Mouse (Mus musculus): Measurements from ENCODE around the gene Ptrhd1. TPM values are rescaled to one million over a fixed set of nuclear protein-coding genes. Genes with fewer than 3 reads are reported as not detected.

Ptrhd1 gene
- polyA plus RNA-seq, 3 experiments from 2014 or later: 3.1 to 6.2 (median 3.3) TPM

DNA sequence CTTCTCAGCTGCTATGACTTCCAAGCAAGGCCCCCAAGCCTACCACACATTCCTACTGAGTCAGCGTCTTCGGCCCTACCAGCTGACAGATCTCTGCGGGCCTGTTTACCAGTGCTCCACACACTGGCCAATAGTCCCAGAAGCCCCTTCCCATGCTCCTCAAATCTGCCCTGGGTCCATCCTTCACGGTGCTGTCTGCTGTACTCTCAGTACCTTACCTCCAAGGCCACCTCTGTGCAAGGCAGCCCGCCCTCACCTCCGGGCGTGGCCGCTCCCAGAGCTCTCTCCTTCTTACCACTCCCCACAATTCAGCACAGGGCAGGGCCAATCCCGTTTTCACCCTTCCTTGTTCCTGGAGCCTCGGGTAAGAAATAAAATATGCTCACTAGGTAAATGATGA lies 11.9 kb downstream of the Ptrhd1 start:
- no peak for ATAC-seq

DNA sequence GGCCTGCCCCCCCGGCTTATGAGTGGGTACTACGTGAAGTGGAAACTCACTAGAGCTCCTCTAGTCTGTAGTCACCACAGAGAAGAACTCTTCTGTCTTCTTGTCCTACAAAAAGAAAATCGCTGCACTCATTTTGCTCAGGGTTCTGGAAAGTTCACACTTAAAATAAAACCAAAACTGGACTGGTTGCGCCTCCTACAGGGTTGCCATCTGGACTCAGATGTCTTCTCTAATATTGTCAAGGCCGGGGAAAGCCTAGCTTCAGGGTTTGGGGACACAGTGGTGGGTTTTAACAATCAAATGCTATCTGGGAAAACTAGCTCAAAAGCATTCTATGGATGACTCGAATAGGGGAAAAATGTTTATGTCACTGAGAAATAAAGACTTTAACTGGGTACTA lies 16.0 kb downstream of the Ptrhd1 start:
- no peak for ATAC-seq

GRCm38 (mm10) chr12:4252742-4253655 lies 19.2 kb downstream of the Ptrhd1 start:
- ATAC-seq: no peak

DNA sequence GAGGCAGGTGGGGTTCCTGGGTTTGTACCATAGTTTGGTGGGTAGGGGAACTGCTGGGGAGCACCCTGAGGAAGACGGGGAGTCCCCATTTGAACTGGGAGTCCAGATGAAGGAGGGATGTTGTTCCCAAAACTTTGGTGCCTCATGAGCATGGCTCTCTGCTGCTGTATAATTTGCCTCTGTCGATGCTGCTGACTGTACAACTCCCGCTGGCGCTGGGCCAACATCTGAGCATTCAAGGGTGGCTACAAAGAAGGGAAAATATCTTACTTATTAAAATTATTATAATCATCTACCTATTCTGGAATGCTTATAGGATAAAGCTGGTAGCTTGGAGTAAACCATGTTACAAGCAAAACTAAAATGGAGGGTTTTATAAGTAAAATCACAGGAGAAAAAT lies 33.9 kb downstream of the Ptrhd1 start:
- ATAC-seq: no peak

DNA sequence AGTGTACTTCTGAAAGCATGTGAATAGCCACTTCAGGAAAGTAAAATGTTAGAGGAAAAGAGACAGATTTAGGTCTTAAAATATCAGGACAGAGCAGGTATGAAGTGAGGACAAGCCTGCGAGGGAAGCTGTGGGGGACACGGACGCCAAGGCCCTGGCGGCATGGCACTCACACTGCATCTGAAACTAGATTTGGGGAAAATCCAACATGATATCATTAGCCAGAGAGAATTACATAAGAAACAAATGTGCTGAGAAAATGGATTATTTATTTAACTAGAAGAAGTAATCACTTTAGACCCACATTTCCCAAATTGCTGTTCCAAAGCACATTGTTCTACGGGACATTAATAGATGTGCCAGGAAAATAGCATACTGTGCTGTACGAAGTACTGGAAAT lies 37.3 kb downstream of the Ptrhd1 start:
- no peak for ATAC-seq

- no peak for ATAC-seq
These were observed 45.3 kb downstream of the Ptrhd1 start for GRCm38 (mm10) chr12:4278978-4279755.

DNA sequence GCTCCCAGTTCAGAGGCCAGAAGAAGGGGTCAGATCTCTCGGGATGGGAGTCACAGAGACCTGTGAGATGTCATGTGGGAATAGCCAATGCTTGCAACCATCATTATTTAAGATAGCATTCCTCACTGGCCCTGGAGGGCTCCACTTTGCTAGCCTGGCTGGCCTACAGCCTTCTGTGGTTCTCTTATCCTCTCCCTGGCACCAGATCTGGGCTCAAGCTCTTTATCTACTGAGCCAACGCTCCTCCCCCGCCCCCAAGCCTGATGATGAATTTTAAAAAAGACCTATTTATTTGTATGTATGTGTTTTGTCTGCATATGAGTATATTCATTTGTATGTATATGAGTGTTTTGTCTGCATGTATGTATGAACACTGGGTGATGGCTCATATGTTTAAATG lies 46.1 kb downstream of the Ptrhd1 start:
- ATAC-seq: no peak

DNA sequence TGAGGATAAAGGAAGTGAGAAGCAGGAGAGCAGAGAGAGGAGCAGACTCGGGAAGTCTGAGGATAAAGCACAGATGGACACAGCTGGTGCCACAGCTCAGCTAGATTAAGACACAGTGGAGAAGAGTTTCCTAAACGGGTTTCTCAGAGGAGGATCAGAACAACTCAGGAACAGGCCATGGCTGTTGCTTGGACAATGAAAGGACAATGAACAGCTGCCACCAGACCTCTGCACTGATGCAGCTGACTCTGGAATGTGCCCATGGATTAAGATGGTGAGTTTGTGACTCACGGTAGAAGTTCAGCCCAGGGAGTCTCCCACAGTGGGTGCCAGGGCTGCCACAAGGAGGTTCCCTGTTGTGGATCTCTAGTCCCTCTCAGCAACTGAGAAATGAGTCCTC lies 51.4 kb downstream of the Ptrhd1 start:
- no peak for ATAC-seq

Other genes with a start within 250 kb of the Ptrhd1 start
- gene Efr3b, start 195.1 kb upstream of the Ptrhd1 start, polyA plus RNA-seq (2017; shearing (Covaris generic)): under 1 TPM in 2 of 3 experiments, not detected in 1; 0.29 to 0.43 TPM
- 1 to 10 TPM; 1.5 to 3.3 (median 2.9) TPM for gene Dnajc27, start 151.4 kb upstream of the Ptrhd1 start, polyA plus RNA-seq (2017; shearing (Covaris generic))
- 1 to 10 TPM; 2.1 to 5.9 (median 2.9) TPM for gene Adcy3, start 100.9 kb upstream of the Ptrhd1 start, polyA plus RNA-seq (2017; shearing (Covaris generic))
- 10 to 100 TPM; 20.3 to 31.7 (median 20.6) TPM for gene Cenpo, start 267 bp downstream of the Ptrhd1 start, polyA plus RNA-seq (2017; shearing (Covaris generic))
- 10 to 100 TPM in 2 of 3 experiments, 1 to 10 TPM in 1; 7.7 to 17.5 (median 14.6) TPM for gene Ncoa1, start 243.2 kb downstream of the Ptrhd1 start, polyA plus RNA-seq (2017; shearing (Covaris generic))

All from inflammation-experienced regulatory T-cells, adult 6 months (primary cell).